Mouse (Mus musculus) limb, embryonic 13.5 days (tissue): ENCODE measurements around the gene Gm49392. TPM values are rescaled to one million over a fixed set of nuclear protein-coding genes. Genes with fewer than 3 reads are reported as not detected.
"Not testable (repeated sequence)": the region's sequence is repeated elsewhere in the genome, so short reads cannot be mapped to it uniquely, and the experiment has no call there.

Experiments used
- ATAC-seq: fragments of 200-750 bp; cut with Nextera tagmentation; 2 replicates; pipeline ENCODE4 v1.8.0; 2017; ENCODE audit warnings: low read depth, moderate number of reproducible peaks, moderate TSS enrichment; ENCODE audit not compliant: low FRiP score
- H3K27ac ChIP-seq: fragments of 300-500 bp; sonication (generic); 2 replicates; pipeline ENCODE4 v1.5.1; 2015; ENCODE audit warnings: inconsistent platforms, mild to moderate bottlenecking, moderate library complexity
- H3K27me3 ChIP-seq: fragments of 300-500 bp; sonication (generic); 2 replicates; pipeline ENCODE4 v1.6.1; 2015; ENCODE audit warnings: mild to moderate bottlenecking, inconsistent platforms
- H3K36me3 ChIP-seq: fragments of 300-500 bp; sonication (generic); 2 replicates; pipeline ENCODE4 v1.6.1; 2015; ENCODE audit warnings: inconsistent platforms, mild to moderate bottlenecking, moderate library complexity
- H3K4me1 ChIP-seq: fragments of 300-500 bp; sonication (generic); 2 replicates; pipeline ENCODE4 v1.6.1; 2015; ENCODE audit warnings: inconsistent platforms
- H3K4me2 ChIP-seq: fragments of 300-500 bp; sonication (generic); replicated peaks from 2 replicates; pipeline ENCODE4 v1.6.1; 2015; ENCODE audit warnings: inconsistent platforms, mild to moderate bottlenecking, moderate library complexity
- H3K4me3 ChIP-seq: fragments of 300-500 bp; sonication (generic); 2 replicates; pipeline ENCODE4 v1.5.1; 2015; ENCODE audit warnings: moderate library complexity, mild to moderate bottlenecking, inconsistent platforms
- H3K9ac ChIP-seq: fragments of 300-500 bp; sonication (generic); 2 replicates; pipeline ENCODE4 v1.6.1; 2015; ENCODE audit warnings: mild to moderate bottlenecking, inconsistent platforms
- H3K9me3 ChIP-seq: fragments of 300-500 bp; sonication (generic); 2 replicates; pipeline ENCODE4 v1.6.1; 2016; ENCODE audit warnings: inconsistent platforms
- WGBS: fragments of 180-500 bp; shearing (Covaris S2); methylation state at CpG from one replicate; pipeline ENCODE4 v1.1.7; 2015; 5-methylcytosine and 5-hydroxymethylcytosine counted together
- polyA plus RNA-seq: library from polyadenylated mRNA; unstranded; fragments of >200 nt; fragmentation: Nextera tagmentation; extraction: Ambion mirVana; gene quantifications from 2 replicates; pipeline ENCODE4 v1.2.1, GENCODE M21; 2015

The Gm49392 gene
- 0.22 TPM in 1 of 2 replicates, not detected in the other for polyA plus RNA-seq

DNA sequence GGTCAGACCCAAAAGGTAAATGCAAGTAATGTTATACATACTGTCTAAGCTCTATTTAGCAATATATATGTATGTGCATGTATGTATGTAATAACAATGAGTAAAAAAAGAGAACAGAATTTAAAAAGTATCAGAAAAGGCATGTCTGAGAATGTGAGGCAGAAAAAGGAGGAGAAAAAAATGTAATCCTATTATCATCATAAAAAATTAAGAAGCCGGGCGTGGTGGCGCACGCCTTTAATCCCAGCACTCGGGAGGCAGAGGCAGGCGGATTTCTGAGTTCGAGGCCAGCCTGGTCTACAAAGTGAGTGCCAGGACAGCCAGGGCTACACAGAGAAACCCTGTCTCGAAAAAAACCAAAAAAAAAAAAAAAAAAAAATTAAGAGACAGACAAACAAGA lies at the start of gene Gm49392:
Gm49392 (minus strand) TSS at position 101 of the 400 bp plus-strand sequence.
- ATAC-seq, H3K27me3 ChIP-seq: not testable (repeated sequence)
- WGBS: 85% methylated on average over 8 of the region's 8 CpGs

DNA sequence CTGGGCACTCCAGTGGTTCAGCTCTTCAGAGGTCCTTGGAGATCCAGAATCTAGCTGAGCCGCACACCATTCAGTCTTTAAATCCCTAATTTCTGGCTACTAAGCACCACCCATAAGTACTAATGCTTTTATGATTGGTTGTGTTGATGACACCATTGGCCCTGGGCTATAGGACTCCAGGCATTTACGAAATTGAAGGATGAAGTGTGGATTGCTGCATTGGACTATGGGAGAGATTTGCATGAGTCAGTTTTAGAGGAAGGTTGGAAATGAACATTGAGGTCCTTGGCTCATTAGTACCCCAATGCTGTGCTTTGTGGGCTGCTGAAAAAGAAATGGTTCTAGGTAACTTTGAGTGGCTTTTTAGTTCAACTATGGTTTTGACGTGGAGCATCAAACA lies 45.2 kb upstream of the Gm49392 start, which contains the start of gene Tpbpa:
Tpbpa (minus strand) TSS at position 101 of the 400 bp plus-strand sequence.
- WGBS: 74% methylated on average over 3 of the region's 3 CpGs
- not testable (repeated sequence) for H3K4me2 ChIP-seq, H3K4me3 ChIP-seq, H3K27me3 ChIP-seq, H3K9me3 ChIP-seq, ATAC-seq, H3K4me1 ChIP-seq, H3K9ac ChIP-seq, H3K27ac ChIP-seq, H3K36me3 ChIP-seq

More for the DNA sequence above, at the start of gene Gm49392:
- H3K9me3 ChIP-seq, H3K4me1 ChIP-seq, H3K27ac ChIP-seq, H3K4me3 ChIP-seq, H3K9ac ChIP-seq, H3K36me3 ChIP-seq, H3K4me2 ChIP-seq: not testable (repeated sequence)

DNA sequence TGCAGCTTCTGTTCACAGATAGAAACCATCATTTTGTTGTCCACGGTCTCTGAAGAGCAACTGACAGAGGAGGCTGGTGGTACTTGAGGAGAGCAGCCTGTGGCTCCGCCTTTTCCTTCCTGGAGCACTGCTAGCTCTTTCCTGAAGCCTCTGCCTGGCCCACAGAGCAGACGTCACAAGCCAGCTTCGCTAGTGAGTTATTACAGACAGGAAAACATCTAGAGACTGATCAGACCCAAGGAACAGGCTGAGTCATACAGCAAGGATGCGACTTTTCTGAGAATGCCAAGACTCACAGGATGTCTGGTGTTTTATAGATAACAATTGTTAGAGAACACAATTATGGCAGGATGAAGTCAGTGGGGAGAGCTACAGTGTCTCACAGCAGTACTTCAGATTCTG lies 39.8 kb upstream of the Gm49392 start, which contains the start of the genes Gm49391 and Ctla2a:
Gm49391 (minus strand) TSS at position 72 of the 402 bp plus-strand sequence.
Ctla2a (minus strand) TSS at position 126 of the 402 bp plus-strand sequence.
- WGBS: 69% methylated on average over 5 of the region's 5 CpGs
- Histone ChIP-seq H3K27me3 (no peaks in the 10 kb centered on the region), H3K4me1 (no peaks in the 10 kb centered on the region), H3K27ac (no peak within 1 kb of the TSS), H3K36me3 (no peaks in the 10 kb centered on the region), H3K4me2 (no peak within 1 kb of the TSS), H3K4me3 (no peak within 1 kb of the TSS), H3K9ac (no peak within 1 kb of the TSS), H3K9me3 (no peaks in the 10 kb centered on the region; the same call in 1 of the 2 replicates)
- no peak for ATAC-seq

DNA sequence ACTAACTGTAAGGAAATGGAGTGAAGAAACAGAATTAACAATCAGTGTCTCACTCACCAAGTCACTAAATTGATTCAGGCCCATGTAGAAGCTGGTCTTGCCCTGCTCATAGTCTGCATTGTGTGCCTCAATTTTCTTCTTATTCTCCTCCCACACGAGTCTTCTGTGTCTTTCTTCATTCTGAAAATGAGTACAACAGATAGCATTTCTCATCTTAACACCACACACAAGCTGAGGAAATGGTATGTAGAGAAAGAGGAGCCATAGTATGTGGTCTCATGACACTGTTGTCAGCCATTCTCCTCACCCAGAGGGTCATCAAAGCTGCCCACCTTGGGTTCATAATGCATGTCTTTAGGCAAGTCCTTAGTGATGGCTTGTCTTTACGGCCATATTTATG lies 38.8 kb upstream of the Gm49392 start, which contains the start of gene Gm49393:
Gm49393 (minus strand) TSS at position 101 of the 400 bp plus-strand sequence.
- not testable (repeated sequence) for H3K4me2 ChIP-seq, H3K27me3 ChIP-seq, H3K4me1 ChIP-seq, H3K27ac ChIP-seq, H3K4me3 ChIP-seq, H3K9ac ChIP-seq, H3K9me3 ChIP-seq, ATAC-seq, H3K36me3 ChIP-seq
- 68% methylated on average over 2 of the region's 2 CpGs for WGBS

DNA sequence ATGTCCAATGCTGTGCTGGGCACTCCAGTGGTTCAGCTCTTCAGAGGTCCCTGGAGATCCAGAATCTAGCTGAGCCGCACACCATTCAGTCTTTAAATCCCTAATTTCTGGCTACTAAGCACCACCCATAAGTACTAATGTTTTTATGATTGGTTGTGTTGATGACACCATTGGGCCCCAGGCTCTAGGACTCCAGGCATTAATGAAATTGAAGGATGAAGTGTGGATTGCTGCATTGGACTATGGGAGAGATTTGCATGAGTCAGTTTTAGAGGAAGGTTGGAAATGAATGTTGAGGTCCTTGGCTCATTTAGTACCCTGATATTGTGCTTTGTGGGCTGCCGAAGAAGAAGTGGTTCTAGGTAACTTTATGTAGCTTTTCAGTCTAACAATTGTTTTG lies 8.1 kb upstream of the Gm49392 start, which contains the start of gene Tpbpb:
Tpbpb (minus strand) TSS at position 101 of the 400 bp plus-strand sequence.
- H3K4me1 ChIP-seq, H3K4me3 ChIP-seq, ATAC-seq, H3K9ac ChIP-seq, H3K36me3 ChIP-seq, H3K27me3 ChIP-seq, H3K27ac ChIP-seq, H3K4me2 ChIP-seq, H3K9me3 ChIP-seq: not testable (repeated sequence)
- 87% methylated on average over 2 of the region's 2 CpGs for WGBS

DNA sequence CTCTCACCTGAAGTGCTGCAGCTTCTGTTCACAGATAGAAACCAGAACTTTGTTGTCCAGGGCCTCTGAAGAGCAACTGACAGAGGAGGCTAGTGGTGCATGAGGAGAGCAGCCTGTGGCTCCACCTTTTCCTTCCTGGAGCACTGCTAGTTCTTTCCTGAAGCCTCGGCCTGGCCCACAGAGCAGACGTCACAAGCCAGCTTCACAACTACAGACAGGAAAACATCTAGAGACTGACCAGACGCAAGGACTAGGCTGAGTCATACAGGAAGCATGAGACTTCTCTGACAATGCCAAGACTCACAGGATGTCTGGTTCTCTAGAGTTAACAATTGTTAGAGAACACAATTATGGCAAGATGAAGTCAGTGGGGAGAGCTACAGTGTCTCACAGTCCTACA lies 634 bp upstream of the Gm49392 start, which contains the start of gene Ctla2b:
Ctla2b (minus strand) TSS at position 120 of the 400 bp plus-strand sequence.
- WGBS: 76% methylated on average over 3 of the region's 3 CpGs
- no peak for ATAC-seq
- H3K4me2 ChIP-seq: no peak within 1 kb of the TSS
- H3K9me3 ChIP-seq: 0 out of 2 replicates have a peak, but pooled peaks cover 2% of the 10 kb centered on the region
- no peaks in the 10 kb centered on the region for H3K4me1 ChIP-seq
- no peak within 1 kb of the TSS for H3K4me3 ChIP-seq
- no peaks in the 10 kb centered on the region for H3K27me3 ChIP-seq
- no peaks in the 10 kb centered on the region for H3K36me3 ChIP-seq
- no peak within 1 kb of the TSS for H3K27ac ChIP-seq
- no peak within 1 kb of the TSS for H3K9ac ChIP-seq

DNA sequence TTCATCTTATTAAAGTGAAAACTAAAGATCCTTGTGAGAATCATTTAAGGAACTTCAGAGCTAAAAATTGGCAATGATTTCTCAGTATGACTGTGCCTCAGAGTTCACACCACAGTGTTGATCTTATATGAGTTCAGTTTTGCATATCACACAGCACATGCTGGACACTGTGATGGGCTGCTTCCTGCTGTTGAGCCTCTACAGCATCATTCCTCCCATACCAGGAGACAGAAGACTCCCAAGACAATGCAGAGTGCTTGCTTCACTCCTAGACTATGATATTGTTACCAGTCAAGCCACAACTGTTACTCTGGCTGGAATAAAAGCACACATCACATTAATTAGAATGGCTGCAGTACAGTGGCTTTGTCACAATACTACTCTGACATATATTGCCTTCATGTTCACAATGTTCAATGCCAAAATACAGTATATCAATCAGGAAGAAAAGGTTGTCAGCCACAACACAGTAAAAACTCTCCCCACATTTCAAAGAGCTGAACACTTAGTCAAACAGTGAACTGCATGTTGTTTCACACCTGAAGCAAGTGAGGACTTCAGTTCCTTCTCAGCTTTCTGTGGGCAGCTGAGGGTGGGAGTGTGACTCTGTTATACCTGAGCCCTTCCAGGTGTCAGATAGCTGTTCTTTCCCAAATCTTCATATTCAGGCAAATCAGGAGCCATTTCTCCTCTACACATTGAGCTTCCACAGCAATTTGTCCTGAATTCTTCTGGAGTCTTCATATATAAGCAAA lies 1.1 kb downstream of the Gm49392 start:
- H3K4me1 ChIP-seq: no peaks in the 10 kb centered on the region
- no peaks in the 10 kb centered on the region for H3K9me3 ChIP-seq
- ATAC-seq: no peak
- no peaks in the 10 kb centered on the region for H3K27me3 ChIP-seq
- no peak overlapping the region for H3K4me3 ChIP-seq
- no peak overlapping the region for H3K27ac ChIP-seq
- H3K4me2 ChIP-seq: no peak overlapping the region
- no peaks in the 10 kb centered on the region for H3K36me3 ChIP-seq
- no peak overlapping the region for H3K9ac ChIP-seq

DNA sequence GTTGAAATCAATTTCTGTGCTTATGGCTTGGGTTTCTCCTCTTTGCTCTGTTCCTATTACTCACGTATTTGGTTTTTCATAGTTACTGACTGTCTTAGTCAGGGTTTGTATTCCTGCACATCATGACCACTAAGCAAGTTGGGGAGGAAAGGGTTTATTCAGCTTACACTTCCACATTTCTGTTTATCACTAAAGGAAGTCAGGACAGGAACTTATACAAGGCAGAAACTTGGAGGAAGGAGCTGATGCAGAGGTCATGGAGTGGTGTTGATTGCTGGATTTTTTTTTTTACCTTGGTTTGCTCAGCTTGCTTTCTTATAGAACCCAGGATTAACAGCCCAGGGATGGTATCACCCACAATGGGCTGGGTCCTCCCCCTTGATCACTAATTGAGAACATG lies 4.4 kb downstream of the Gm49392 start:
- Histone ChIP-seq H3K4me2 (no peak overlapping the region), H3K4me3 (no peak overlapping the region), H3K27me3 (no peaks in the 10 kb centered on the region), H3K27ac (no peak overlapping the region), H3K9me3 (no peaks in the 10 kb centered on the region), H3K36me3 (no peaks in the 10 kb centered on the region), H3K9ac (no peak overlapping the region), H3K4me1 (no peaks in the 10 kb centered on the region)
- WGBS: 94% methylated on average over 1 of the region's 1 CpGs
- ATAC-seq: no peak

DNA sequence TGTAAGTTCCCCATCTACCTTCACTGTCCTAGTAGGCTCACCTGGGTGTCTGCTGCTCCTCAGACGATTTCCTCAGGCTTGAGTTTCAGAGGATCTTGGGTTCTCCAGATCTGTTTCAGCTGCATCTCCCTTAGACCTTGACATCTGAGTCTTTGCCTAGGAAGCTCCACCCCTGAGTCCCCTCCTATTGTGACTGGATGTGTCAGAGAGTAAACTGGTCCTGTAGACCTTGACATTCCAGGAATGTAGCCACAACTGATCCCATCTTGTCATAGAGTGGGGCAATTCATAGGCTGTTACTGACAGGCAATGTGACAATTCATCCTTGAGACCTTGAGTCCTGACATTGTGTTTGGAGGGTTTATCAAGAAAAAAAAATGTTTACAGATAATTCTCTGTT lies 32.4 kb downstream of the Gm49392 start, which contains the start of gene 4930486L24Rik:
4930486L24Rik (minus strand) TSS at position 195 of the 400 bp plus-strand sequence.
- H3K27me3 ChIP-seq: no peaks in the 10 kb centered on the region
- no peak for ATAC-seq
- no peak within 1 kb of the TSS for H3K9ac ChIP-seq
- H3K9me3 ChIP-seq: no peaks in the 10 kb centered on the region
- no peak within 1 kb of the TSS for H3K27ac ChIP-seq
- H3K4me3 ChIP-seq: no peak within 1 kb of the TSS
- H3K4me1 ChIP-seq: no peaks in the 10 kb centered on the region
- H3K4me2 ChIP-seq: no peak within 1 kb of the TSS
- 64% methylated on average over 1 of the region's 1 CpGs for WGBS
- H3K36me3 ChIP-seq: no peaks in the 10 kb centered on the region

DNA sequence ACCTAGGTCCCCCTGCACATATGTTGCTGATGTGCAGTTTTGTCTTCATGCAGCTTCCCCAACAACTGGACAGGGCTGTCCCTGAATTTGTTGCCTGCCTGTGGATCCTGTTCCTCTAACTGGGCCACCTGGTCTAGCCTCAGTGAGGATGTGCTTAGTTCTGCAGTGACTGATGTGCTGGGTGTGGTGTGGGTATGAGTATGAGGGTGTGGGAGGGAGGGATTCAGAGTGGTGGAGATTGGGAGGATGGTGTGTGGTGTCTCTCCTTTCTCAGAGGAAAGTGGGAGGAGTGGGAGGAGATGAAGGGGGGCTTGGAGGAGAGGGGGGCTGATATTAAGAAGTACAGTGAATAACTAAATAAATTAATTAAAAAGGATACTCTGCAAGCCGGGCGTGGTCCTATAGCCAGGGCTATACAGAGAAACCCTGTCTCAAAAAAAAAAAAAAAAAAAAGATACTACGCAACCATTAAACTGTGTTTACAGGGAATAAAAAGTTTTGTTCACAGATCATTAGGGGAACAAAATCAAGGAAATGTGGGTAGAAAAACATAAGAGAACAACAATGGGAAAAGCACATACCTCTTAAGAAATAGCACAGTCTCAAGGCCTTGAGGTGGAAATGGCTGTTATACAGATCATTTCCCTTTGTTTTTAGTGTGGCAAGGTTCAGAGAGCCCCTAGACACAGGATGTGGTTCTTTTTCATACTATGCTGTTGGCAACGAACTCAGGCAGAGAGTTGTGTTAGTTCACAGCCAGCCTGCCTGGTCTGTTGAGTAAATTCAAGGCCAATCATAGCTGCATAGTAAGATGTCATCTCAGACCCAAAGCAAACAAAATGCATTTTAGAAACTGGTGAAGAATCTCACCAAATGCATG lies 48.2 kb downstream of the Gm49392 start:
- H3K4me1 ChIP-seq: no peaks in the 10 kb centered on the region
- H3K27me3 ChIP-seq: no peaks in the 10 kb centered on the region
- H3K9me3 ChIP-seq: no peaks in the 10 kb centered on the region
- H3K9ac ChIP-seq: no peak overlapping the region
- no peak overlapping the region for H3K4me3 ChIP-seq
- no peak overlapping the region for H3K4me2 ChIP-seq
- no peaks in the 10 kb centered on the region for H3K36me3 ChIP-seq
- no peak for ATAC-seq
- 88% methylated on average over 4 of the region's 4 CpGs for WGBS
- H3K27ac ChIP-seq: no peak overlapping the region

DNA sequence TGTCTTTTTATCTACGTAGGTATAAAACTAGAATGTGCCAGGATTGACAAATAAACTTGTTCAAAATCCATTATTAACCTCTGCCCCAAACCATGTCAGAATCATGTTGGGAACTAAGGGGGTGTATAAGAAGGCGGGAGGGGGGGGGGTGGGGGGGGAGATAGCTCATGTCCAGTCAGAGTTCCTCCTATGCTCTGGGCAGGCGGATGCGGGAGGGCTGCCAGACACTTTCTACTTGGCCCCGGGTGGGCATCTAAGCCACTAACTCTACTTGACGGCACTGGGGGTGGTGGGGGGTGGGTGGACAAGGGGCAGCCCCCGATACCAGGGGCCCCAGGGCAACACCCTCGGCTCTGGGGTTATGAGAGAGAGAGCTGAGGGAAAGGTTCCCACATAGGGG lies 53.5 kb downstream of the Gm49392 start:
- 81% methylated on average over 8 of the region's 8 CpGs for WGBS
- Histone ChIP-seq H3K9me3 (no peaks in the 10 kb centered on the region), H3K27ac (no peak overlapping the region), H3K36me3 (no peaks in the 10 kb centered on the region), H3K9ac (no peak overlapping the region), H3K4me3 (no peak overlapping the region), H3K4me1 (no peaks in the 10 kb centered on the region), H3K4me2 (no peak overlapping the region), H3K27me3 (no peaks in the 10 kb centered on the region)
- no peak for ATAC-seq

DNA sequence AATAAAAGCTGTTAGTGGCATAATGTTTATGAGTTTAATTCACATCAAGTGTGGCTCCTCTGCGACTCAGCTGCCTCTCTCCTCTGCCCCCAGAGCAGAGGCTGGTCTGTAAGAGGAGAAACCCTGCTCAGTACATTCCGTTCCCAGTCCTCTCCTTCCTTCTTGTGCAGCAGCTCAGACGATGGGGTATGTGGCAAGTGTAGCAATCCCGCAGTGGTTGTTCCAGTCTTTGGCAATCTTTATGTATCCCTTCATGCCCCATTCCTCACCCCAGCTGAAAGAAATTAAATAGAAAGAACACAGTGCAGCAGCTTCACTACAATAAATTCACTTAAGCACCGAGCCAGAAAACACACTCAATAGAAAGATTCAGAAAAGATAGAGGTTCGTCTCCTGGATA lies 54.0 kb downstream of the Gm49392 start:
- WGBS: 75% methylated on average over 6 of the region's 6 CpGs
- H3K4me2 ChIP-seq: no peak overlapping the region
- ATAC-seq: no peak
- no peaks in the 10 kb centered on the region for H3K27me3 ChIP-seq
- H3K9ac ChIP-seq: no peak overlapping the region
- H3K36me3 ChIP-seq: no peaks in the 10 kb centered on the region
- no peaks in the 10 kb centered on the region for H3K9me3 ChIP-seq
- H3K4me3 ChIP-seq: no peak overlapping the region
- no peak overlapping the region for H3K27ac ChIP-seq
- no peaks in the 10 kb centered on the region for H3K4me1 ChIP-seq
